Mouse (Mus musculus): Measurements from ENCODE around the gene Tmem109. TPM values are rescaled to one million over a fixed set of nuclear protein-coding genes. Genes with fewer than 3 reads are reported as not detected.

The Tmem109 gene
- polyA plus RNA-seq, 1 experiment from 2014 or later: 71.1 TPM

GRCm38 (mm10) chr19:10901046-10901445, 19.2 kb upstream of the Tmem109 start:
- DNase-seq (ENCODE audit: low spot score) (no peak), ATAC-seq (ENCODE audit: insufficient number of reproducible peaks, low FRiP score, low TSS enrichment, low read depth) (no peak)
- H3K4me3 ChIP-seq (ENCODE audit: low read depth, low read length): no peak overlapping the region
- H3K27me3 ChIP-seq (ENCODE audit: control insufficient read depth, insufficient read depth, low read length): no peaks in the 10 kb centered on the region
- H3K27ac ChIP-seq (replicated peaks; ENCODE audit: low read depth, low read length): no peak overlapping the region
- H3K36me3 ChIP-seq (ENCODE audit: control insufficient read depth, insufficient read depth, low read length): peaks cover 41% of the 10 kb centered on the region
- H3K4me1 ChIP-seq (ENCODE audit: control insufficient read depth, insufficient read depth, low read length): 0 out of 2 replicates have a peak, but pooled peaks cover 6% of the 10 kb centered on the region
- H3K4me2 ChIP-seq (ENCODE audit: low read depth, severe bottlenecking): no peak overlapping the region
- WGBS: 94% methylated on average over 5 of the region's 5 CpGs
- H3K9me3 ChIP-seq (ENCODE audit: control insufficient read depth, low read length): no peaks in the 10 kb centered on the region
- no peak overlapping the region for H3K9ac ChIP-seq (ENCODE audit: low read length)

DNA sequence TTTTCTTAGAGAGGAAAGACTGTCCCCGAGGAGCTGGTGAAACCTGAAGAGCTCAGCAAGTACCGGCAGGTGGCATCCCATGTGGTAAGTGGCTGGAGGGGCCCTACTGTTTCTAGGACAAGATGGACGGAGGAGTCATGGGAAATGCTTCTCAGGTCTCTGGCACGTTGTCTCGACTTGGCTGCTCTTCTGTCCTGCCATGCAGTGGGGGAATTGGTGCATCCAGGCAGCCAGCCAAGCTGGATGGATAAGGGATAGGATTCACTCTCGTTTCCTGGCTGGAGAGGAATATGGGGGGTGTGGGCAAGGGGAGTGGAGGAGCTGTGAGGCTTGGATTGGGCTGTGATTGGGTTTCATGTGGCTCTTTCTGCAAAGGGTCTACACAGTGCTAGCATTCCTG, 18.5 kb upstream of the Tmem109 start:
- Histone ChIP-seq H3K27ac (replicated peaks; ENCODE audit: low read depth, low read length) (no peak overlapping the region), H3K4me2 (ENCODE audit: low read depth, severe bottlenecking) (no peak overlapping the region), H3K9ac (ENCODE audit: low read length) (no peak overlapping the region), H3K4me1 (ENCODE audit: control insufficient read depth, insufficient read depth, low read length) (0 out of 2 replicates have a peak, but pooled peaks cover 6% of the 10 kb centered on the region), H3K4me3 (ENCODE audit: low read depth, low read length) (no peak overlapping the region), H3K9me3 (ENCODE audit: control insufficient read depth, low read length) (no peaks in the 10 kb centered on the region), H3K27me3 (ENCODE audit: control insufficient read depth, insufficient read depth, low read length) (no peaks in the 10 kb centered on the region), H3K36me3 (ENCODE audit: control insufficient read depth, insufficient read depth, low read length) (peaks cover 39% of the 10 kb centered on the region)
- ATAC-seq (ENCODE audit: insufficient number of reproducible peaks, low FRiP score, low TSS enrichment, low read depth) (no peak), DNase-seq (ENCODE audit: low spot score) (no peak)
- 89% methylated on average over 6 of the region's 6 CpGs for WGBS

- Histone ChIP-seq H3K27me3 (ENCODE audit: control insufficient read depth, insufficient read depth, low read length) (no peaks in the 10 kb centered on the region), H3K27ac (replicated peaks; ENCODE audit: low read depth, low read length) (no peak overlapping the region), H3K36me3 (ENCODE audit: control insufficient read depth, insufficient read depth, low read length) (peaks cover 22% of the 10 kb centered on the region), H3K4me3 (ENCODE audit: low read depth, low read length) (no peak overlapping the region), H3K9me3 (ENCODE audit: control insufficient read depth, low read length) (no peaks in the 10 kb centered on the region), H3K9ac (ENCODE audit: low read length) (no peak overlapping the region), H3K4me1 (ENCODE audit: control insufficient read depth, insufficient read depth, low read length) (0 out of 2 replicates have a peak, but pooled peaks cover 6% of the 10 kb centered on the region), H3K4me2 (ENCODE audit: low read depth, severe bottlenecking) (no peak overlapping the region)
- DNase-seq (ENCODE audit: low spot score) (no peak), ATAC-seq (ENCODE audit: insufficient number of reproducible peaks, low FRiP score, low TSS enrichment, low read depth) (no peak)
- WGBS: 86% methylated on average over 8 of the region's 8 CpGs
Observed at GRCm38 (mm10) chr19:10897491-10897890, 15.7 kb upstream of the Tmem109 start.

DNA sequence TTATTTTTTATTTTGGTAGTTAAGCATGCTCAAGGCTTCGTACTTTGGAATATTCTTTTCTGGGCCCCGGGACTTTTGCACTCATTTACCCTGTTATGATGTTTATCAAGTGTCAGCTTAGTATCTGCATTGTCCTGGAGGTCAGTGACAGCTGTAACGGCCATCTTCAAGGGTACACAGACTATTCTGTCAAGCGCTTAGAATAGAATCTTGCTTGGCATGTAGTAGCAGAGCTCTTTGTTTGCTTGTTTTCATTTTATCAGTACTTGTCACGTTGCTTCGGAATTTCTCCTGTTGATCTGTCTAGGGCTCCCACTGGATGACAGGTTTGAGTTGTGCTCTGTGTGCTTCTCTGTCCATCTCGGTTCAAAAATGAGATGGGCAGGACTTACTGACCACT, 15.0 kb upstream of the Tmem109 start:
- no peak overlapping the region; the same call in 1 of the 2 replicates for H3K4me2 ChIP-seq (ENCODE audit: low read depth, severe bottlenecking)
- no peak overlapping the region for H3K27ac ChIP-seq (replicated peaks; ENCODE audit: low read depth, low read length)
- 85% methylated on average over 7 of the region's 7 CpGs for WGBS
- no peaks in the 10 kb centered on the region for H3K9me3 ChIP-seq (ENCODE audit: control insufficient read depth, low read length)
- ATAC-seq (ENCODE audit: insufficient number of reproducible peaks, low FRiP score, low TSS enrichment, low read depth): no peak
- H3K36me3 ChIP-seq (ENCODE audit: control insufficient read depth, insufficient read depth, low read length): peaks cover 19% of the 10 kb centered on the region
- DNase-seq (ENCODE audit: low spot score): no peak
- H3K9ac ChIP-seq (ENCODE audit: low read length): no peak overlapping the region
- no peak overlapping the region for H3K4me3 ChIP-seq (ENCODE audit: low read depth, low read length)
- H3K27me3 ChIP-seq (ENCODE audit: control insufficient read depth, insufficient read depth, low read length): no peaks in the 10 kb centered on the region
- H3K4me1 ChIP-seq (ENCODE audit: control insufficient read depth, insufficient read depth, low read length): 0 out of 2 replicates have a peak, but pooled peaks cover 6% of the 10 kb centered on the region

GRCm38 (mm10) chr19:10895708-10896107, 13.9 kb upstream of the Tmem109 start:
- Histone ChIP-seq H3K9ac (ENCODE audit: low read length) (peak overlapping the region; percentile 94), H3K36me3 (ENCODE audit: control insufficient read depth, insufficient read depth, low read length) (peaks cover 15% of the 10 kb centered on the region), H3K9me3 (ENCODE audit: control insufficient read depth, low read length) (no peaks in the 10 kb centered on the region), H3K27ac (replicated peaks; ENCODE audit: low read depth, low read length) (peak overlapping the region; percentile 91; the same call in 1 of the 2 replicates), H3K27me3 (ENCODE audit: control insufficient read depth, insufficient read depth, low read length) (no peaks in the 10 kb centered on the region), H3K4me1 (ENCODE audit: control insufficient read depth, insufficient read depth, low read length) (0 out of 2 replicates have a peak, but pooled peaks cover 6% of the 10 kb centered on the region), H3K4me2 (ENCODE audit: low read depth, severe bottlenecking) (peak overlapping the region; percentile 76), H3K4me3 (ENCODE audit: low read depth, low read length) (peak overlapping the region; percentile 93)
- DNase-seq (ENCODE audit: low spot score): no peak
- under 1% methylated on average over 16 of the region's 16 CpGs for WGBS
- no peak for ATAC-seq (ENCODE audit: insufficient number of reproducible peaks, low FRiP score, low TSS enrichment, low read depth)

GRCm38 (mm10) chr19:10895016-10895528, 13.3 kb upstream of the Tmem109 start, which contains the start of gene Prpf19:
Gene Prpf19, plus strand, starts transcription at chr19:10895231.
- WGBS: under 1% methylated on average over 43 of the region's 43 CpGs
- peak within 1 kb of the TSS; percentile 94 for H3K9ac ChIP-seq (ENCODE audit: low read length)
- DNase-seq (ENCODE audit: low spot score) (peak; percentile 98), ATAC-seq (ENCODE audit: insufficient number of reproducible peaks, low FRiP score, low TSS enrichment, low read depth) (peak; percentile 88)
- peak within 1 kb of the TSS; percentile 91 for H3K27ac ChIP-seq (replicated peaks; ENCODE audit: low read depth, low read length)
- peak within 1 kb of the TSS; percentile 93 for H3K4me3 ChIP-seq (ENCODE audit: low read depth, low read length)
- 0 out of 2 replicates have a peak, but pooled peaks cover 6% of the 10 kb centered on the region for H3K4me1 ChIP-seq (ENCODE audit: control insufficient read depth, insufficient read depth, low read length)
- H3K9me3 ChIP-seq (ENCODE audit: control insufficient read depth, low read length): no peaks in the 10 kb centered on the region
- no peaks in the 10 kb centered on the region for H3K27me3 ChIP-seq (ENCODE audit: control insufficient read depth, insufficient read depth, low read length)
- peak within 1 kb of the TSS; percentile 76 for H3K4me2 ChIP-seq (ENCODE audit: low read depth, severe bottlenecking)
- H3K36me3 ChIP-seq (ENCODE audit: control insufficient read depth, insufficient read depth, low read length): peaks cover 10% of the 10 kb centered on the region

DNA sequence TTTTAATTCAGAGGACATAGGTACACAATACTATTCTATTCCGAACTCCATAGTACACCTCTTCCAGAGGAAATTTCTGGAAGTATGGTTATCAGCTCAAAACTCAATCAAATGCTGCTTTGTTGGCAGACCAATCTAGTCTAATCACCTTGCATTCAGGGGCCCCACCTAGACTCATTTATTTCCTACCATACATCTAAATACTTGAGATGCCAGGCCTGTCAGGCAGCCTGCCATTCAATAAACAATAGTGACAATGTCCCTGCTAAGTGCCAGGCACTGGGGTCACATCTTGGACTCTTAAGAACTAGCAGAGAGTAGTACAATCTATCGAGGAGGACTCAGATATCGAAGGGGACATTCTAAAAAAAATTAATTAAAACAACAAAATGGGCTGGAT, 10.4 kb upstream of the Tmem109 start:
- no peaks in the 10 kb centered on the region for H3K27me3 ChIP-seq (ENCODE audit: control insufficient read depth, insufficient read depth, low read length)
- no peak overlapping the region for H3K27ac ChIP-seq (replicated peaks; ENCODE audit: low read depth, low read length)
- ATAC-seq (ENCODE audit: insufficient number of reproducible peaks, low FRiP score, low TSS enrichment, low read depth) (no peak), DNase-seq (ENCODE audit: low spot score) (no peak)
- 0 out of 2 replicates have a peak, but pooled peaks cover 6% of the 10 kb centered on the region for H3K4me1 ChIP-seq (ENCODE audit: control insufficient read depth, insufficient read depth, low read length)
- H3K9ac ChIP-seq (ENCODE audit: low read length): no peak overlapping the region
- WGBS: 93% methylated on average over 3 of the region's 3 CpGs
- no peaks in the 10 kb centered on the region for H3K9me3 ChIP-seq (ENCODE audit: control insufficient read depth, low read length)
- no peak overlapping the region for H3K4me2 ChIP-seq (ENCODE audit: low read depth, severe bottlenecking)
- H3K36me3 ChIP-seq (ENCODE audit: control insufficient read depth, insufficient read depth, low read length): no peaks in the 10 kb centered on the region
- H3K4me3 ChIP-seq (ENCODE audit: low read depth, low read length): no peak overlapping the region

- peak overlapping the region; percentile 77; the same call in 1 of the 2 replicates for H3K27ac ChIP-seq (replicated peaks; ENCODE audit: low read depth, low read length)
- peak overlapping the region; percentile 55 for H3K4me3 ChIP-seq (ENCODE audit: low read depth, low read length)
- WGBS: 2% methylated on average over 13 of the region's 14 CpGs
- ATAC-seq (ENCODE audit: insufficient number of reproducible peaks, low FRiP score, low TSS enrichment, low read depth) (no peak), DNase-seq (ENCODE audit: low spot score) (no peak)
- H3K4me2 ChIP-seq (ENCODE audit: low read depth, severe bottlenecking): peak overlapping the region; percentile 95
- H3K9me3 ChIP-seq (ENCODE audit: control insufficient read depth, low read length): no peaks in the 10 kb centered on the region
- peaks cover 10% of the 10 kb centered on the region; the same call in 1 of the 2 replicates for H3K4me1 ChIP-seq (ENCODE audit: control insufficient read depth, insufficient read depth, low read length)
- H3K9ac ChIP-seq (ENCODE audit: low read length): peak overlapping the region; percentile 86
- H3K27me3 ChIP-seq (ENCODE audit: control insufficient read depth, insufficient read depth, low read length): no peaks in the 10 kb centered on the region
- H3K36me3 ChIP-seq (ENCODE audit: control insufficient read depth, insufficient read depth, low read length): no peaks in the 10 kb centered on the region
Observed at GRCm38 (mm10) chr19:10880975-10881425, 801 bp downstream of the Tmem109 start.
